Mouse (Mus musculus): ENCODE results near the gene Il34.
A peak's percentile ranks its signal among the peaks of the same experiment; 100 is the strongest.

Gene Il34

GRCm38 (mm10) chr8:110811116-110811515 lies 5.4 kb upstream of the Il34 start:
- no peak for DNase-seq (ENCODE audit: low read depth, low spot score)

- DNase-seq (ENCODE audit: low read depth, low spot score) = no peak
Observed at GRCm38 (mm10) chr8:110810481-110811065, 4.8 kb upstream of the Il34 start.

GRCm38 (mm10) chr8:110809831-110810230 lies 4.1 kb upstream of the Il34 start:
- DNase-seq (ENCODE audit: low read depth, low spot score) = peak; percentile 40

GRCm38 (mm10) chr8:110808495-110809472 lies 3.1 kb upstream of the Il34 start:
- DNase-seq (ENCODE audit: low read depth, low spot score) = peak; percentile 69

- no peak for DNase-seq (ENCODE audit: low read depth, low spot score)
Observed at GRCm38 (mm10) chr8:110806146-110806545, 422 bp upstream of the Il34 start.

GRCm38 (mm10) chr8:110804825-110805514 lies 754 bp downstream of the Il34 start:
- DNase-seq (ENCODE audit: low read depth, low spot score) = no peak

GRCm38 (mm10) chr8:110803856-110804255 lies 1.9 kb downstream of the Il34 start:
- DNase-seq (ENCODE audit: low read depth, low spot score) = no peak

GRCm38 (mm10) chr8:110802988-110803387 lies 2.7 kb downstream of the Il34 start:
- DNase-seq (ENCODE audit: low read depth, low spot score) = no peak

GRCm38 (mm10) chr8:110797086-110797485 lies 8.6 kb downstream of the Il34 start:
- DNase-seq (ENCODE audit: low read depth, low spot score) = no peak

- DNase-seq (ENCODE audit: low read depth, low spot score) = no peak
Observed at GRCm38 (mm10) chr8:110794363-110794965, 11.3 kb downstream of the Il34 start.

GRCm38 (mm10) chr8:110793936-110794335 lies 11.8 kb downstream of the Il34 start:
- DNase-seq (ENCODE audit: low read depth, low spot score) = no peak

GRCm38 (mm10) chr8:110793511-110793910 lies 12.2 kb downstream of the Il34 start:
- no peak for DNase-seq (ENCODE audit: low read depth, low spot score)

- DNase-seq (ENCODE audit: low read depth, low spot score) = no peak
Observed at GRCm38 (mm10) chr8:110792574-110793200, 13.0 kb downstream of the Il34 start.

- no peak for DNase-seq (ENCODE audit: low read depth, low spot score)
Observed at GRCm38 (mm10) chr8:110791164-110791563, 14.6 kb downstream of the Il34 start.

GRCm38 (mm10) chr8:110790270-110790669 lies 15.5 kb downstream of the Il34 start:
- no peak for DNase-seq (ENCODE audit: low read depth, low spot score)

GRCm38 (mm10) chr8:110789571-110789970 lies 16.2 kb downstream of the Il34 start:
- DNase-seq (ENCODE audit: low read depth, low spot score) = peak; percentile 46

GRCm38 (mm10) chr8:110788981-110789380 lies 16.7 kb downstream of the Il34 start:
- DNase-seq (ENCODE audit: low read depth, low spot score) = peak; percentile 50

GRCm38 (mm10) chr8:110787411-110787954 lies 18.2 kb downstream of the Il34 start:
- DNase-seq (ENCODE audit: low read depth, low spot score) = no peak

GRCm38 (mm10) chr8:110786934-110787333 lies 18.8 kb downstream of the Il34 start:
- no peak for DNase-seq (ENCODE audit: low read depth, low spot score)

- DNase-seq (ENCODE audit: low read depth, low spot score) = peak; percentile 80
Observed at GRCm38 (mm10) chr8:110786501-110786900, 19.2 kb downstream of the Il34 start.

GRCm38 (mm10) chr8:110785366-110785765 lies 20.4 kb downstream of the Il34 start:
- no peak for DNase-seq (ENCODE audit: low read depth, low spot score)

Data from ZHBTc4 (cell line).